Mouse (Mus musculus): ENCODE results near the gene Cfap61.

Cfap61 gene

GRCm38 (mm10) chr2:146225818-146226217 lies 291.2 kb downstream of the Cfap61 start:
- no peak for DNase-seq

- no peak for DNase-seq
These were observed 291.9 kb downstream of the Cfap61 start for GRCm38 (mm10) chr2:146226484-146226883.

DNA sequence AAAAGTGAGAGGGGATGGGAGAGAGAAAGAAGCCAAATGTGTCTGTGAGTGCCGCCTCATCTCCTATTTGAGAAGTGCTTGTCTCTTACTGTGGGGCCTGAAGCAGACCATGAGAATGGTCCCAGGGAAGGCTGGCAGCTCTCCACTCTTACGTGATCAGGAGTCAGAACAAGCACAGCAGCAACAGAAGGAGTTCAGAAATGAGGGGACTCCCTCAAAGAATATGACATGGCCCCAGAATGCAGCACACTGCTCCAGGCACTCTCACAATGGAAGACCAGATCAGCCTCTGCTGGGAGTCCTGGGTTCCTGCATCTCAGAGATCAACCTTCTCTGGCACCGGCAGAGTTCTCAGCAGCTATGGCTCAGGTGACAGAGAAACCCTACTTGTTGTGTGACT lies 293.1 kb downstream of the Cfap61 start:
- no peak for DNase-seq

- DNase-seq: no peak
These were observed 293.9 kb downstream of the Cfap61 start for GRCm38 (mm10) chr2:146228435-146228834.

GRCm38 (mm10) chr2:146231485-146231884 lies 296.9 kb downstream of the Cfap61 start:
- DNase-seq: no peak

DNA sequence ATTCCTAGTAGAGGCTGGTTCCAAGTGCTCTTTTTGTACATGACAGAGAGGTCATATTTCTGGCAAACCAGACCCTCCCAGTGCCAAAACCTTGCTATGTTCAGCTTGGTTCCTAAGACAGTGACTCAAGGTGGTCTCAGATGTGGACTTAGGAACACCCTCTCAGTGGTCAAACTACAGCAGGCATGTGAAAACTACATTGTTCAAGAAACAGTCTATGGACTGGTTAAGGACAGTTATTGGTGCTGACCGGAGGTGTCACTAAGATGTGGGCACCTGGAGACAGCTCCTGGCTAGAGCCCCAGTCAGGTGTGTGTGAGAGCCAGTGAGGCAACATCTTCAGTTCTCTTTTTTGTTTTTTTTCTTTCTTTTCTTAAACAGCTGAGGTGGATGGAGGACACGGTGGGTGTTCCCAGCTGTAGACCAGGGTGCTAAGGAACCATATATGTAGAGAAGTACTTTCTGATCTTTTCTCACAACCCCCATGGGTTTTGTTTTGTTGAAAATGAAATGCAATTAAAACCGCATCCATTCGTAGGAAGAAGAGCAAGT lies 304.7 kb downstream of the Cfap61 start:
- DNase-seq: no peak

DNA sequence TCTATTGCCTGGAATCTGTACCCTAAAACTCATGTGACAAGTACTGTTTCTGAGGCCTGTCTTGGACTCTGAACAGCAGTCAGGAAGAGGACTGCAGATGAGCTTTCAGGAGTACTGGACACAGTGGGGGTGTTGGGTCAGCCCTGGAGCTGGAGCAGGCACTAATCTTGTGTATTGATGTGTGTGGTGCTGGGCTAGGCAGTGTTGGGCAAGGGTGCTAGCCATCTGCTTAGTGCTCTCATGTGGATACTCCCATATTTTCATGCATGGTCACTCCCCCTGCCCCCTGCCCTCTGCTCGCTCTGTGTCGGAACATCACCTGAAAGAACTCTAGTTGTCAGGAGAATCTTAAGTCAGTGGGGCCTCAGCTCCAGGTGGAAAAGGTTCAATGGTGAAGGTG lies 309.5 kb downstream of the Cfap61 start:
- no peak for DNase-seq

DNA sequence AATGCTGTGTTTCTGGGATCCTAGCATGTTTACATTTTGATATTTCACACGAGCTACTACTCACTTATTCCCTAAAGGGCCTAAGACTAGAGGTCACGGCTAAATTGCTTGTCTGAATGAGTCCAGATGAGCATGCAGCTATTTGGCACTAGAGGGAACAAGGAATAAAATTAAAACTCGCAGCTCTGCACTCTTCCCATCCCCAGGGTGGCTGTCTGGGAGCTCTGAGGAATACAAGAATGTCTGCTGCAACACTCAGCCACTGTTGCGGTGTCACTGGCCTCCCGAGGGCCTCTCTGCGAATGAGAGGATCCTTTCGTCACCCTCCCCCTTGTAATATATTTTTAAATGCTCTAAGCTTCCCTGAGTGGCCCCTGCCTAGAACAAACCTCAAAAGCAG lies 310.8 kb downstream of the Cfap61 start:
- DNase-seq: no peak

GRCm38 (mm10) chr2:146246409-146247075 lies 312.0 kb downstream of the Cfap61 start:
- DNase-seq: no peak

- DNase-seq: no peak
These were observed 313.0 kb downstream of the Cfap61 start for GRCm38 (mm10) chr2:146247576-146247975.

GRCm38 (mm10) chr2:146249033-146249432 lies 314.4 kb downstream of the Cfap61 start:
- no peak for DNase-seq

DNA sequence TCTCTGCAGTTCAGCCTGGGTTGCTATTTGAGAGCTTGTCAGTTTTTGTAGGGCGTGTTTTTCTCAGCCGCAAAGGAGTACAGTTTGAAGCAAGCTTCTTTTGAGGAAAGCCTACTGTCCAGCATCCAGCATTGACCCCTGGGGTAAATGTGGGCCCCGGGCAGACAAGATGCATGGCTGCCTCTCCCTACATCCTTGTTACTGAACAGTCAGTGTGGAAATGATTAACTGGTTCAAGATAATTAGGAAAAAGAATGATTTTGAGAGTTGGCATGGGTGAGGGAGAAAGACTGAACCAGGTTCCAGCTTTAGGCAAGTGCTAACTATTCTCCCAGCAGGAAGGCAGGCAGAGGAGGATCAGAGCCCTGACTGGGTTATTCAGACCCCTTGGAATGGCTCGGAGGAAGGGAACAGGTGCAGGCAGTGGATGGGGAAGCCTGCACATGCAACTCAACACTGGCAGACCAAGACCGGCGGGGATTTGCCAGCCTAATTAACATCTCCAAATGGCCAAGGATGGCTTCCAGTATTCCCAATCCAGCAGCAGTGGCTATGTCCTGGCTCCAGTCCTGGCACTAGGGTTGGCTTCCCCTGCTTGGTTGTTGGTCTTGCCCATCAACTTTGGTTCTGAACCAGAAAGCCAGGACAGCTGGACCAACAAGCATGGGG lies 315.8 kb downstream of the Cfap61 start:
- peak in 1 of 2 experiments; percentile 21 for DNase-seq

- DNase-seq: no peak
These were observed 319.8 kb downstream of the Cfap61 start for GRCm38 (mm10) chr2:146254387-146254786.

DNA sequence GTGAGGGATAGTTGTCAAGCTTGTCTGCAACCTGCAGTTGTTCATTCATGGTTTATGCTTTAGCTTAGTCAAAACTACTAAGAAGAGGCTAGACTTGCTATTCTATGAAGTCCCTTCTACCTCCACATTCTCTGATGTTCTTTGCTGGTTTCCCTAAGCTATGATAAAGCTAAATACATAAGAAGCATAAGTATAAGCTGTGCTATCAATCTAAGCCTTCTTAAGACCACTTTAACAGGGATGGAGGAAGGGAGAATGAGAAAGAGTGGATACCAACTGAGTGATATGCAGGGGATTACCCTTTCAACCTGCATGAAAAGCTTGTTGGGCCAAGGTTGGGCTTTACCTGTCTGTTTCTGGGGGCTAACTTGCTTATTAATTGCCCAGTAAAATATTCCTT lies 321.1 kb downstream of the Cfap61 start:
- DNase-seq: no peak

- peak; percentile 31 to 63 for DNase-seq
These were observed 321.8 kb downstream of the Cfap61 start for GRCm38 (mm10) chr2:146256321-146256875.

DNA sequence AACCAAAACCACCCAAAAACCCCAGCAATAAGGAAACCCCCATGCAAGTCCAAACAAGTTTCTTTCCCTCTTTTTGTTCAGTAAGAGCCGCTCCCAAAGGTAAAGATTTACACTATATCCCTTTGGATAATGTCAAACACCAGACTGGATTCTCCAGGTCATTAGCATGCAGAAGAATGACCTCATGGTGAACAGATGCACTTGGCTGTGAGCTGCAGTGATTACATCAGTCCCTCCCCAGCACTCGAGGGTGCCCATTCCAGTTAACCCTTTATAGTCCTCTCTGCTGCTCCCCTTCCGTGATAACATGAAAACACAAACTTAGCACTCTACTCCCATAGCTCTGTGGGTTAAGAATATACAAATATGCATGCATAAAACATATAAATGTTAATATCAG lies 322.5 kb downstream of the Cfap61 start:
- no peak for DNase-seq

DNA sequence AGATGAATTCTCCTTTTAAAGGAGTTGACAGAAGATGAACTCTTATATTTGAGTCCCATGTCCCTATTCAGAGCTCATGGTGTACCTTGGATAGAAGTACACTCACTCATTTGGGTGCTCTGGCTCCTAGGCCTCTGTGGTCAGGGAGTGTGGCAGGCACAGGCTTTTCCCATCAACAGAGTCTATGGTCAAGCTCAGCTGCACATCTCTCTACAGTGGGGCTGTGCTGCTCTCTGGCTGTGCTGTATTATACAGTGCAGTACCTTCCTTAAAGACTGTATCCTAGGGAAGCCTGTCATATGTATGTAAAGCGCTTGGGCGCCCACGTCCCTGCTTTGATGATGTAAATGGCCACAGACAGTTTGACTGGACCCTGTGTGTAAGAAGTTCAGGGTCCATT lies 323.0 kb downstream of the Cfap61 start:
- DNase-seq: no peak

DNA sequence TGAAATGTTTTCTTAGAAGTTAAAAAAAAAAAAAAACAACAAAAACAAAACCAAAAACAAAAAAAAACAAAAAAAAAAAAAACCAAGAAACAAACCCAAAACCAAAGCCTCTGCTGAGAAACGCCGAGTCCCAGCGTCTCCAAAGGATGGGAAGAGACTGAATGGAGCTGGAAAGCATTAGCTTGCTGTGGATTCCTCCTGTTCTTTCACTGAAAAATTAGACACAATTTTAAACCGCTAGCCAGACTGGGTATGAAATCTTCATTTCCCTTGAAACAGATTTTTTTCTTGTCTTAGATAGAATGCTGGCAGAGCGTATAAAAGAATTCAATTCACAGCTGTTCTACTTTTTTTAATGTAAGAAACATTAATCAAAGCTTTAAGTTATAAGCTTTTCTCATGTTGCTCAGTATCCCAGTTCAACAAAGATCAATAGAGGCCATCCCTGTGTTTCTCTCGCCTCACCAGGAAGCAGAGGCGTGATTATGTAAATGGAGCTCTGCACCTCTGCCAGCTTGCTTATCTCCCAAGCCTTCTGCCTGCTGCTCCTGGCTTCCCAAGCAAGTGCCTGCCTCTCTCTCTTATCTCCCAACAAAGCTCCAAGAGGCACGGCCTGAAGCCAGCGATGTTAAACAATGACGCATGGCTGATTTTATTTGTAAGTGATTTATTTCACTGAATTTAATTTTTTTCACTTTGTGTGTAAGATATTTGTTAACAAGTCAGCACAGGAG lies 324.3 kb downstream of the Cfap61 start:
- peak; percentile 29 to 34 for DNase-seq

DNA sequence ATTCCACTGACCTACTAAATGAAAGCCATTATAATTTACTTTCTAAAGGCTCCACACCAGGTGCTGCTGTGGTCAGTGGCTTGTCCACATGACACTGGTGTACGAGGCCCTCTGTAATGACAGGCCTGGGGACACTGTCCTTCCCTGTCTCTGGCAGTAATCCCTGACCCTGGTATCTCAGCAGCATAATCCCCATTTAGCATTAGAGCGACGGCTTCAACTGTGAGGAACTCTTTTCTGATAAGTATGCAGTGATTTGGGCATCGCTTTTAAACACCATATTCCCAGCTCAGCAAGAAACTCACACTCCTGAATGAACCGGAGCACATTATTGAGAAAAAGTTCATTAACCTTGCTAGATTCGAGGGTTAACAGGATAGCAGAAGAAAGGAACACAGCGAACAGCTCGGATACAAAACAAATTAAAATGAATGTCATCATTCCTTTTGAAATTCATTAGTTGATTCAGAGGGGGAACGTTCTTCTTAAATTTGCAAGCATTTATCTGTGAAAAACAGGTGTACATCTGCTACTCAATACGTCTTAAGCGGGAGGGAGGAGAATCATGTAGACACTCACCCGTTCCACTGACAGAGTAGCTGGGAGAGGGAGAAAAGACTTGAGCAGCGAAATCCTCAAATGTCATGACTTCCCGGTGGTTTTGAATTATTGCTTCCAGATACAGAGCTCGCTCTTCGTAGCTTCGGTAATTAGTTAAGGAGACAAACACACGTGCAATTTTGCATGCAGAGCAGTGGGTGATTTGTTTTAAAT lies 325.4 kb downstream of the Cfap61 start:
- no peak for DNase-seq

DNA sequence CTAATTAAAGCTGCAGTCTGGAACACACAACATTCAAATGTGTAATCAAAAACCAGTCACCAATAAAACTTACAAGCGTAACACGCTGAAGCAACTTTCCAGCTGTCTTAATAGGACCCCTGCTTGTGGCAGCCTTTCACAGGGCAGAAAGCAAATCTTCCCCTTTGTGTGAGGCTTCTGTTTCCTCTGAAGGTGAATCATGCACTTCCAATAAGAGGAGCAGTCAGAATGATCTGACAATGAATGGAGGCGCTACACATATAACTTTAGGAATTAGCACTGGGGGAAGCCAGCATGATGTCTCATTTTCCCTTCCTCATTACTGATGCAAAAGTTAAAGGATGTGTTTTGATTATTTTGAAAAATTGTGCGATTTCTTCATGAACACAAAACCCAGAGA lies 326.6 kb downstream of the Cfap61 start:
- no peak for DNase-seq

- no peak for DNase-seq
These were observed 327.6 kb downstream of the Cfap61 start for GRCm38 (mm10) chr2:146262215-146262614.

DNA sequence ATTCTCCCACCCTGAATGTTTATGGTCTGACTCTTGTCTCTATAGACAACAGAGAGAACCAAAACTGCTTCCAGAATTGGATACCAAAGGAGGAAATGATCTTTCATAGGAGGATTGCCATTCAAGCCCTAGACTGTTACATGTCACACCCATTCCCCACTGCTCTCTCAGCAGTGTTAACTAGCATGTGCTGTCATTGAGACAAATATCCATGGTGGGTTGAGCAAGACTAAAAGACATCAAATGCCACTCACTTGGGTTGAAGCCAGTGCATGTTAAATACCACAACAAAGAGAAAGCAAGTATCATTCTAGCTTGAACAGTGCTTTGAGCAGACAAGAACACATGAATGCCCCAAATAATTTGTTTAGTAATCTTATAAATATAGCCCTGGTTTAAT lies 328.4 kb downstream of the Cfap61 start:
- DNase-seq: no peak
